Mouse (Mus musculus): ENCODE measurements around the gene Sdccag8.

GRCm38 (mm10) chr1:176922842-176923241 lies 108.4 kb downstream of the Sdccag8 start:
- TF ChIP-seq CTCF (conservative IDR thresholded peaks at IDR 0.05; ENCODE audit: insufficient read depth, insufficient read length, low read depth, low read length) (no peak), POLR2A (IDR thresholded peaks at IDR 0.05; ENCODE audit: low read depth, low read length) (no peak)
